Mouse (Mus musculus) forebrain, embryonic 10.5 days (tissue): ENCODE measurements at regions not wholly inside any gene's neighbourhood (a gene's known extent, or its start where the extent isn't known, plus 50 kb on each side); places are given as distances from the start of the nearest gene placed in this dataset.
"Not testable (repeated sequence)": the region's sequence is repeated elsewhere in the genome, so short reads cannot be mapped to it uniquely, and the experiment has no call there.

Source experiments
- DNase-seq: peaks from one replicate; pipeline ENCODE4 v3.0.0-alpha.2; 2017; ENCODE audit warnings: low spot score; ENCODE audit errors: extremely low spot score
- H3K27ac ChIP-seq: fragments of 300-500 bp; sonication (generic); 2 replicates; pipeline ENCODE4 v1.5.1; 2016; ENCODE audit warnings: mild to moderate bottlenecking
- H3K27me3 ChIP-seq: fragments of 300-500 bp; sonication (generic); 2 replicates; pipeline ENCODE4 v1.6.1; 2016; ENCODE audit warnings: mild to moderate bottlenecking; ENCODE audit not compliant: poor library complexity, severe bottlenecking
- H3K36me3 ChIP-seq: fragments of 300-500 bp; sonication (generic); replicated peaks from 2 replicates; pipeline ENCODE4 v1.6.1; 2016; ENCODE audit warnings: mild to moderate bottlenecking, moderate library complexity
- H3K4me1 ChIP-seq: fragments of 300-500 bp; sonication (generic); 2 replicates; pipeline ENCODE4 v1.6.1; 2016
- H3K4me3 ChIP-seq: fragments of 300-500 bp; sonication (generic); 2 replicates; pipeline ENCODE4 v1.5.1; 2016; ENCODE audit warnings: mild to moderate bottlenecking, moderate library complexity
- H3K9me3 ChIP-seq: fragments of 300-500 bp; sonication (generic); 2 replicates; pipeline ENCODE4 v1.6.1; 2016; ENCODE audit warnings: mild to moderate bottlenecking, moderate library complexity
- WGBS: fragments of 180-500 bp; shearing (Covaris S2); methylation state at CpG from one replicate; pipeline ENCODE4 v1.1.7; 2016; 5-methylcytosine and 5-hydroxymethylcytosine counted together

- not testable (repeated sequence) for H3K4me1 ChIP-seq, H3K4me3 ChIP-seq, H3K36me3 ChIP-seq, H3K27me3 ChIP-seq, DNase-seq, H3K27ac ChIP-seq, H3K9me3 ChIP-seq
- 84% methylated on average over 2 of the region's 2 CpGs for WGBS
Observed at GRCm38 (mm10) chr12:119102106-119102505, 135.9 kb upstream of the Abcb5 start.

GRCm38 (mm10) chr12:119099736-119100135, 133.5 kb upstream of the Abcb5 start:
- no peak overlapping the region for H3K27ac ChIP-seq
- no peak overlapping the region for H3K4me3 ChIP-seq
- no peaks in the 10 kb centered on the region for H3K36me3 ChIP-seq
- no peaks in the 10 kb centered on the region for H3K9me3 ChIP-seq
- no peaks in the 10 kb centered on the region for H3K4me1 ChIP-seq
- no peaks in the 10 kb centered on the region for H3K27me3 ChIP-seq
- DNase-seq, result no peak

DNA sequence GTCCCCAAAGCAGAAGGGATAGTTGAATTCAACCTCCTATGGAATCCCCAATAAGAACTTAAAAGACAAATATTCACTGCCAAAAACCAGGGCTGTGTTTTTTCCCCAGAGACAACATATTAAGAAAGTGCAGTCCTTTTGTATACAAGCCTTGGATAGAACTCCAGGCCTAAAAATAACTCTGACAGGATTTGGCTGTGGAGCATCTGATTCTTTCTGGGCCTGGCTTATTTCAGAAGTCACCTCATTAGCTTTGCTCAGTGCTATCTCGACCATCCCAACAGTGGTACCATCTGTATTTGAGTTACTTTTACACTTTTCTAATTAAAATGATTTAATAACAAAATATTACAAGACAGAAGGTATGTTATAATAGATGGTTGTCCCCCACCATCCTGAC, 131.6 kb upstream of the Abcb5 start:
- Histone ChIP-seq H3K9me3 (no peaks in the 10 kb centered on the region), H3K36me3 (no peaks in the 10 kb centered on the region), H3K27ac (no peak overlapping the region), H3K27me3 (no peaks in the 10 kb centered on the region), H3K4me1 (no peaks in the 10 kb centered on the region), H3K4me3 (no peak overlapping the region)
- 67% methylated on average over 1 of the region's 1 CpGs for WGBS
- DNase-seq, result no peak

DNA sequence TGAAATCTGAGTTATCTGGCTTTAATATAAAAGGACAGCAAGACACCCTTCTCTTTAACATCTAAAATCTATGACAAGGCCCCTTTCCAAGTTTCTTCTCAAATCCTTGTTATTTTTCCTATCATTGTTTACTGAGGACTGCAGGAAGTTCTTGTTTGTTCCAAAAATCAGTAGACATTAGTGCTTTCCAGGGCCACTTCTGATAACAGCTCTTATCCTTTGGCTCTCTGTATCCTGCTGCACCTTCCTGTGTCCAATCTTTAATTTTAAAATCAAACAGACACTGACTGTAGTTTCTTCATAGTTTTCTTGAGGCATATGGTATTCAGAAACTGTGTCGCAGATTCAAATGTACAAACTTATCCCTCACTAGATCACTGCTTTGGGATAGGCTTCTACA, 128.1 kb upstream of the Abcb5 start:
- WGBS, result 91% methylated on average over 1 of the region's 1 CpGs
- Histone ChIP-seq H3K27me3 (no peaks in the 10 kb centered on the region), H3K9me3 (no peaks in the 10 kb centered on the region), H3K27ac (no peak overlapping the region), H3K4me1 (no peaks in the 10 kb centered on the region), H3K36me3 (no peaks in the 10 kb centered on the region), H3K4me3 (no peak overlapping the region)
- no peak for DNase-seq

- H3K27ac ChIP-seq, result no peak overlapping the region
- WGBS, result 95% methylated on average over 2 of the region's 2 CpGs
- DNase-seq, result no peak
- no peak overlapping the region for H3K4me3 ChIP-seq
- H3K27me3 ChIP-seq, result no peaks in the 10 kb centered on the region
- no peaks in the 10 kb centered on the region for H3K4me1 ChIP-seq
- H3K9me3 ChIP-seq, result no peaks in the 10 kb centered on the region
- no peaks in the 10 kb centered on the region for H3K36me3 ChIP-seq
Observed at GRCm38 (mm10) chr12:119093402-119093801, 127.2 kb upstream of the Abcb5 start.

DNA sequence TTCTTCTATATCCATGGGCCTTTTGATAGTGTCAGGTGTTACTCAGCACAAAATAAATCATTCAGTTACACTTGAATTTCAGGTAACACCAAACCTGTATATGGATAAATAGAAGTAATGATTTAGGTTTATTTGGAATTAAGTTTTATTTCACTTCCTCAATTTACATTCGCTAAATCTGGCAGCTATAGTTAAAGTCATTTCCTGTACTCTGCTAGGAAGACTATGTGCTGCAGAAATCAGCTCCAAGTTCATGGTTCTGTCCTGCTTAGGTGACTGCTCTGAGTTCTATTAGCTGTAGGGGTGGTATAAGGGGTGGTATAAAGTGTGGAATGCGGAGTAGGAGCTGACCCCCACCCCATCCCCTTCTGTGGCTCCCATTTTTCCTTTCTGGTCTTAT, 123.1 kb upstream of the Abcb5 start:
- H3K27me3 ChIP-seq, result no peaks in the 10 kb centered on the region
- DNase-seq, result no peak
- H3K4me1 ChIP-seq, result no peaks in the 10 kb centered on the region
- no peaks in the 10 kb centered on the region for H3K36me3 ChIP-seq
- 96% methylated on average over 2 of the region's 2 CpGs for WGBS
- no peak overlapping the region for H3K27ac ChIP-seq
- no peaks in the 10 kb centered on the region for H3K9me3 ChIP-seq
- no peak overlapping the region for H3K4me3 ChIP-seq

DNA sequence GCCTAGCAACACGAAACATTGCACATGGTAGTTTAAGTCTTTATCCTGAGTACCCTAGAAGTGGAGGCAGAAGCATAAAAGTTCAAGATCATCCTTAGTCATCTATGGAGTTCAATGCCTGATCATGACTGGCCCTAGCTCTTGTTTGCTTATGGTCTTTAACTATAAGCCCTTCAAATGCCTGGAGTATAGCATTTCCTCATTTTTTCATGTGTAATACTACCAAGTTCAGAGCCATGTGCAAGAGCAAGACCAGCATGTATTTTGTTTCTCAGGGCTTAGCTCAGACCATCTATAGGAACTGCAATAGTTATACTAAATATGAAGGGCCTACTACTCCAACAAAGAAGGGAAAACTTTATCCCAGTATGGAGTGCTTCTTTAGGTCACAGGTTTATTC, 122.4 kb upstream of the Abcb5 start:
- no peaks in the 10 kb centered on the region for H3K4me1 ChIP-seq
- H3K27ac ChIP-seq, result no peak overlapping the region
- no peaks in the 10 kb centered on the region for H3K9me3 ChIP-seq
- H3K27me3 ChIP-seq, result no peaks in the 10 kb centered on the region
- no peaks in the 10 kb centered on the region for H3K36me3 ChIP-seq
- H3K4me3 ChIP-seq, result no peak overlapping the region
- 86% methylated on average over 1 of the region's 1 CpGs for WGBS
- DNase-seq, result no peak

DNA sequence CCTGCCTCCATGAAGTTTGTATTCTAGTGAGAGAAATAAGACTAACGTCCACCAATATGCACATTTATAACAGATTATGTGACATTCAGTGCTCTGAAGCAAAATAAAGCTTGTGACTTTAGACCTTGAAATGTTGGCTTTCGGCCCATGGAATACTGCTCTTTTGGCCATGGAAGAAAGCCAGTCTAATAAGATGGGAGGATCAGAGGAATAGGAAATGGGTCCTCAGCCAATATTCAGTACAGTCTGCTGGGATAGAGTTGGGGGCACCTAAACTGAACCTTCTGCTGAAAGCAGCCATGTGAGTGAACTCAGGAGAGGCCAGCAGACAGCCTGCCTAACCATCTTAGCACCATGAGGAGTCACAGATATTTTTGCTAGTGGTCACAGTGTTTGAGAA, 118.6 kb upstream of the Abcb5 start:
- Histone ChIP-seq H3K4me1 (no peaks in the 10 kb centered on the region), H3K36me3 (no peaks in the 10 kb centered on the region), H3K4me3 (no peak overlapping the region), H3K27me3 (no peaks in the 10 kb centered on the region), H3K27ac (no peak overlapping the region), H3K9me3 (no peaks in the 10 kb centered on the region)
- WGBS, result 89% methylated on average over 2 of the region's 2 CpGs
- DNase-seq, result no peak

DNA sequence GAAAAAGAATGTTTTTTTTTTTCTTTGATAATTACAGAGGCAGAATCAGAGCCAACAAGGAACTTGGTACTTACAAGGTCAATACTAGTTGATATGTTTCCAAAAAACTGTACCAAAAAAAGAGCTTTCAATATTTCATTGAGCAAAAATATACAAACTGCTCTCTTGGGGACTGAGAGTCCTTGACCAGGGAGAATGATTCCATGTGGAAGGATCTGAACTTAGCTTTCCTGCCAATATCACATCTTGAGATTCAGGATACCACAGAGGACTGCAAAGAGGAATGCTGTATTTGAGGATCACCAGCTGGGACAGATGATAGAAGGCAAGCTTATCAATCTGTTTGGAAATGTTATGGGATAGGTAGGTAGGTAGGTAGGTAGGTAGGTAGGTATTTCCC, 116.6 kb upstream of the Abcb5 start:
- Histone ChIP-seq H3K27me3 (no peaks in the 10 kb centered on the region), H3K4me3 (no peak overlapping the region), H3K36me3 (no peaks in the 10 kb centered on the region), H3K27ac (no peak overlapping the region), H3K9me3 (no peaks in the 10 kb centered on the region), H3K4me1 (no peaks in the 10 kb centered on the region)
- DNase-seq, result no peak

- H3K4me3 ChIP-seq, result no peak overlapping the region
- peaks cover 19% of the 10 kb centered on the region for H3K4me1 ChIP-seq
- no peaks in the 10 kb centered on the region for H3K36me3 ChIP-seq
- H3K27me3 ChIP-seq, result no peaks in the 10 kb centered on the region
- H3K27ac ChIP-seq, result peak overlapping the region; percentile 51
- no peaks in the 10 kb centered on the region for H3K9me3 ChIP-seq
- no peak for DNase-seq
- 90% methylated on average over 1 of the region's 1 CpGs for WGBS
Observed at GRCm38 (mm10) chr12:119075825-119076224, 109.6 kb upstream of the Abcb5 start.

DNA sequence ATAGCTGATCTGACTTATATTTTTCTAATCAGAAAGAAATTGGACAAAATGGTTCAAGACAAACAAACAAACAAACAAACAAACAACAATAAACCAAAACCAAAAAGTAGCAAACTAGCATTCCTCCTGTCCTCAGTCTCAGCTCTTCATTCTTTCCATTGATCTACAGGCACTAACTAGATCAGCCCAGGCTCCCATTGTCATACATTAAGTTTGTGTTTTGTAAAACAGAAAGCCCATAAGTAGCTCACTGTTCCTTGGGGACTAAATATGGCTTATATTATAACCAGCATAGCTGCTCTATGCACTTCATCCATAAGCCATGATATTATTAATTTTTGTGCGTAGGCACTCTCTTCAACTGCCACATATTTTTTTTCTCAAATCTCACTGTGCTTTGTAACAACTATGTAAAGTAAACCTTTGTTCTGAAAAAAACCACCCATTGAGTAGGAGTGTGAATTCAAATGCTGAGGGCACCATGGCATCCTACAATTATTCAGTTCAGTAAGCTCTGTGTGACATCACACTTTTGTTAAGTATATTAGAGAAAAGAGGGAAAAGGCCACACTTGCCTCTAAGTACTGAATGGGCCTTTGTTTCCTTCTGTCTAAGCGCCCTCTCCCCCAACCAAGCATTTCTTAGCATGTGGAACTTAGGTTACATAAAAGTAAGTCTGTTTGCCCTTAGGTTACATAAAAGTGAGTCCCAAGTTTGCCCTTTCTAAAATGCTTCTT, 108.7 kb upstream of the Abcb5 start:
- Histone ChIP-seq H3K27ac (peak overlapping the region; percentile 51; the same call in 1 of the 2 replicates), H3K4me1 (peaks cover 19% of the 10 kb centered on the region), H3K27me3 (no peaks in the 10 kb centered on the region), H3K4me3 (no peak overlapping the region), H3K9me3 (no peaks in the 10 kb centered on the region), H3K36me3 (no peaks in the 10 kb centered on the region)
- DNase-seq, result no peak
- 33% methylated on average over 2 of the region's 2 CpGs for WGBS

- no peak for DNase-seq
- H3K4me3 ChIP-seq, result no peak overlapping the region
Observed at GRCm38 (mm10) chr12:119074147-119074546, 107.9 kb upstream of the Abcb5 start.

DNA sequence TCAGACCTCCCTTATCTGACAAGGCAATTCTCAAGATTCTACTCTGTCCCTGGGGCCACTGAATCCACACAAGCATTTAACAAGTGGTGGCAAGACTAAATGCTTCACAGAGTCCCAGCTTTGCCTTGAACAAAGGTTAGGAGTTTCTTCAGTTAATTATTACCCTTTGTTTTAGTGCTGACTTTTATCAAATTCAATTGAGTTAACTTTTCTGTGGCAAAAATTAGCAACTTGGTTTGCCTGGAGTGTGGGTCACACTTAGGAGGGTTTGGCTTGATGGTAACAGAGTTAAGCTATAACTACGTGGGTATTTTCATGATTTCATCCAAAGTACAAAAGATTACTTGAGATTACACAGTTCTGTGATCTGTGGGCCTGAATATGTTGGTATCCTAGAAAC, 104.7 kb upstream of the Abcb5 start:
- whole genome bisulfite sequencing, result 88% methylated on average over 1 of the region's 1 CpGs
- H3K4me1 ChIP-seq, result peaks cover 16% of the 10 kb centered on the region

More at GRCm38 (mm10) chr12:119074147-119074546, 107.9 kb upstream of the Abcb5 start:
- Histone ChIP-seq H3K27ac (no peak overlapping the region), H3K4me1 (peaks cover 19% of the 10 kb centered on the region), H3K36me3 (no peaks in the 10 kb centered on the region), H3K27me3 (no peaks in the 10 kb centered on the region), H3K9me3 (no peaks in the 10 kb centered on the region)

DNA sequence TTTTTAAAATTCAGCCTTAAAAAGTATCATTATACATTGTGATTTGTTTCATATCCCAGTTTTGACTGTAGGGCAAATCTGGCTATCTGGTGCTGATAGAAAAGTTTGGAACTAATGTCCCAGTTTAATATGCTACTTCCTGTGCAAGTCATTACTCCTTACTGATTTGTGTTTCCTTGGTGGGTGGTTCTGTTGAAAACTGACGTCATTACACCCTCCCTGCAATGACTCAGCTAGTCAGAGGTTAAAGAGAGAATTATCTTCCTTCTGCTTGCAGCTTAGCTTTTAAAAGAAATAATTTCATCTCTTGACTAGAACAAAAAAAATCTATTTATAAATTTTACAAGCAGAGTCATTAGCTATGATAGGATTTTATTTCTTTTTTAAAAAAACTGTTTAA, 104.2 kb upstream of the Abcb5 start:
- H3K9me3 ChIP-seq, result no peaks in the 10 kb centered on the region
- no peak overlapping the region for H3K4me3 ChIP-seq
- no peaks in the 10 kb centered on the region for H3K27me3 ChIP-seq
- DNase-seq, result no peak
- no peak overlapping the region for H3K27ac ChIP-seq
- no peaks in the 10 kb centered on the region for H3K36me3 ChIP-seq
- peaks cover 12% of the 10 kb centered on the region for H3K4me1 ChIP-seq
- 55% methylated on average over 1 of the region's 1 CpGs for WGBS

More for the DNA sequence above, 104.7 kb upstream of the Abcb5 start:
- H3K36me3 ChIP-seq, result no peaks in the 10 kb centered on the region
- no peaks in the 10 kb centered on the region for H3K9me3 ChIP-seq
- no peak overlapping the region for H3K27ac ChIP-seq
- H3K4me3 ChIP-seq, result no peak overlapping the region
- no peaks in the 10 kb centered on the region for H3K27me3 ChIP-seq
- no peak for DNase-seq
